ENCODE assay signal across 21 mouse cellular contexts in genomic region chr5:138281798-138282197, GRCm38 (mm10). TPM values are rescaled to one million over a fixed set of nuclear protein-coding genes. Genes with fewer than 3 reads are reported as not detected.
"Had no signal": no experiment of that assay in that cellular context is flagged by ENCODE, and none has a peak within 500 bp of the region (broad histone marks: within the 10 kb centered on the region; RNA-seq: fewer than 3 reads in every experiment).

No protein-coding gene starts in this region.

- DNase-seq: lung, adult 2 months; lung, postnatal 14 days; lung, postnatal 36 days; right cerebral cortex, postnatal 14 days; thymus, adult 2 months; thymus, postnatal 25 days; thymus, postnatal 4 days had no signal

- H3K4me3 ChIP-seq: lung, embryonic 15.5 days; megakaryocyte, embryonic 14.5 days; midbrain, embryonic 13.5 days; midbrain, embryonic 15.5 days; neural tube, embryonic 12.5 days; stomach, embryonic 15.5 days had no signal

- ATAC-seq: lung, postnatal 0 days; midbrain, embryonic 13.5 days; midbrain, embryonic 15.5 days had no signal

- H3K36me3 ChIP-seq: lung, embryonic 15.5 days; stomach, embryonic 15.5 days had no signal

- H3K27me3 ChIP-seq: lung, embryonic 15.5 days; midbrain, embryonic 15.5 days; neural tube, embryonic 12.5 days; stomach, embryonic 15.5 days had no signal

- H3K4me2 ChIP-seq: lung, embryonic 15.5 days; midbrain, embryonic 11.5 days; midbrain, embryonic 13.5 days; midbrain, embryonic 15.5 days; neural tube, embryonic 12.5 days; stomach, embryonic 15.5 days had no signal

- H3K9ac ChIP-seq: lung, embryonic 15.5 days; midbrain, embryonic 13.5 days; midbrain, embryonic 15.5 days; neural tube, embryonic 12.5 days; stomach, embryonic 15.5 days had no signal

- H3K27ac ChIP-seq: lung, embryonic 15.5 days; macrophage; midbrain, embryonic 13.5 days; midbrain, embryonic 15.5 days; neural tube, embryonic 12.5 days; stomach, embryonic 15.5 days; stomach, postnatal 0 days had no signal

- H3K9me3 ChIP-seq: midbrain, embryonic 15.5 days; stomach, embryonic 15.5 days had no signal

RNA-seq across cellular contexts. Expression of gene Gm43720, which starts 2.0 kb away (rescaled TPM):
- polyA plus RNA-seq: liver, embryonic 16.5 days; macrophage; midbrain, postnatal 0 days; spleen, adult 2 months; urinary bladder, adult 2 months had no signal

RNA-seq across cellular contexts. Expression of gene Gal3st4, which starts 9.2 kb away (rescaled TPM):
- polyA plus RNA-seq: macrophage had no signal
